Mouse (Mus musculus) thymus, adult 2 months (tissue): ENCODE measurements around the gene Tceanc2.

Experiments used
- CTCF ChIP-seq: fragments of 200-500 bp; IDR thresholded peaks from 2 replicates; pipeline ENCODE4 v1.5.1; 2012; ENCODE audit warnings: mild to moderate bottlenecking, control low read depth, low read length, moderate library complexity, borderline replicate concordance; ENCODE audit not compliant: control insufficient read depth, poor library complexity, insufficient read depth; ENCODE audit errors: extremely low read depth
- POLR2A ChIP-seq: fragments of 200-500 bp; IDR thresholded peaks from 2 replicates; pipeline ENCODE4 v1.6.1; 2012; ENCODE audit warnings: mild to moderate bottlenecking, low read length, control low read depth, moderate library complexity; ENCODE audit not compliant: control insufficient read depth, poor library complexity, insufficient read depth; ENCODE audit errors: extremely low read depth

DNA sequence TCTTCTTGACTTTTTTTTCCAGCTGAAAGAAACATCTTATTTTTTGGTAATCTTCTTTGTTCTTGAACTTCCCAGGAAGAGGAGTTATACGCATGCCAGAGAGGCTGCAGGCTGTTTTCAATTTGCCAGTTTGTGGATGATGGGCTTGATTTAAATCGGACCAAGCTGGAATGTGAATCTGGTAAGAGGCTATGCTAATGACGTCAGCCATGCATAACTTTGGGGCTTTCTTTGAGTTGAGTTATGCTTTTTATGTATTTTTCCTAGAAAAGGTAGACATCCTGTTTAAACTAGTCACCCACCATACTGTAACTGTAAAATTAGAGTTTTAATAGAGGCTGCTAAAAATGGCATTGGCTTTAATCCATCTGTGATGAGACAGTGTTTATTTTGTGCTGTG lies 6.8 kb upstream of the Tceanc2 start:
- TF ChIP-seq POLR2A (no peak), CTCF (no peak)
